Mouse (Mus musculus) c-Kit-negative CD71-positive TER-119-positive erythroid progenitor cells, embryonic 14.5 days (primary cell): Measurements from ENCODE around the gene Rin1.

Experiments used
- DNase-seq: peaks from one replicate; pipeline ENCODE4 v3.0.0-alpha.2; 2013; ENCODE audit warnings: low read depth, low spot score

The Rin1 gene

DNA sequence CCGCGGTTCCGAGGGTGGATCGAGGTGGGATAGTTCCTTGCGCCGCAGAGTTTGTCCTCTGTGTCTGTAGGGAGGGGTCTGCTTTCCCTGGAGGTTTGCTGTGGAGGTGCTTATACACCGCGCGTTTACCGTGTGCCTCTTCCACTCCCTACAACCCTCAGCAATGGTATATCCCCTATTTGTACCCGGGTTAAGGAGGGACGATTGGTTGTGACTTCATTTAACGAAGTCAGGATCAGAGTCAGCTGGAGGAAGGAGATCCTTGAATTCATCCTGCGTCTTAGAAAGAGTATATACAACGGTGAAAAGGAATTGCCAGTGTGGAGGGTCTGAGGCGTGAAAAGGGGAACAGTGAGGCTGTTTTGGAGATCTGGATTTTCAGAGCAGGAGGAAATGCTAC, 8.7 kb upstream of the Rin1 start:
- DNase-seq: no peak

DNA sequence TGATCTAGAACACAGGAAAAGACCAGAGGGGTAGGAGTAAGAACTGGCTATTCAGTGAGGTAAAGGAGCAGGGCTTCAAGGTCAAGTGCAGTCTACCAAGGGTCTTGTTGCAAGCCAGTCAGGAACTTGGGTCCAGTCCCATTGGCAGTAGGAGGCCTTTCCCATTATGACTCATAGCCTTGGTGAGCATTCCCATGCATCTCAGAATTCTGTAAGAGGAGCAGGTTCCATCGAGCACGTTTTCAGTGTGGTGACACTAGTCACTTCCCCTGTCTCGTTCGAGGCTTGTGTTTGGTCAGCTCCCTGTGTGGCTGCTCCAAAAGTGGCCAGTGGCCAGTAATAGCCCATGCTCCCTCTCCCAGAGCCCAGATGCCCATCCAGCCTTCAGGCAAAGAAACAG, 4.8 kb upstream of the Rin1 start:
- DNase-seq: no peak

DNA sequence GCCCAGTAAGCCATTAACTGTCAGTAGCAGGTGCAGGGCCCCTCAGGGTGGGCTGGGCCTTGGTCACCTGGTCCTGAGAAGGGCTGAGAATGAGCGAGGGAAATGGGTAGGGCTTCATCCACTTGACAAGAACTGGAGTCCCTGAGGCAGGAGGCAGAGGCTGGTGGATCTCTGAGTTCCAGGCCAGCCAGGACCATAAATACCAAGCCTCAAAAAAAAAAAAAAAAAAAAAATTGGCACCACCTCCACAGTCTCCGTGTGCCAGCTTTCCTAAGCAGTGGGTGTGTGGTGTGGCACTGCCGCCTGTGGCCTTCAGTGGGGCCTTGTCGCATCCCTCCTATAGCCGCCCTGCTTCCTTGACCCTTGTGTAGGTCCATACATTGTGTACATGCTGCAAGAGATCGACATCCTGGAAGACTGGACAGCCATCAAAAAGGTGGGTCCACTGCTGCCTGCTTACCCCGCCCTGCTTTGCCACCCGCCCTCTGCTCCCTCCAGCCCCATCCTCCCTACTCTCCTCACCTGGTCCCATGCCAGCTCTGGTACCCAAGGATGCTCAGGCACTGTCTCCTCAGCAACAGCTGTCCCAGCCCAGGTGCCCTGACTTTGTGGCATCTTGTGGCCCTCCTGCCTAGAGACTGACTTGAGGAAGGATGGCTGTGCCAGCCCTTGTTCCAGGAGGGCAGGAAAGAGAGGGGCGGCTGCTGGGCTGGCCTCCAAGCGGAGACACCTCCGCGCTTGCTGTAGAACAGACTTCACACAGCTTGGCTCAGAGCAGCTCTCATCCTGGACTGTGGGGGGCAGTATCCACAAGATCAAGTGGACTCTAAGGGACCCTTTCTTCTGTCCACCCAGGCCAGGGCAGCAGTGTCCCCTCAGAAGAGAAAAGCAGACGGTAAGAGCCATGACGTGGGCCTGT, 1.9 kb upstream of the Rin1 start:
- DNase-seq: no peak

DNA sequence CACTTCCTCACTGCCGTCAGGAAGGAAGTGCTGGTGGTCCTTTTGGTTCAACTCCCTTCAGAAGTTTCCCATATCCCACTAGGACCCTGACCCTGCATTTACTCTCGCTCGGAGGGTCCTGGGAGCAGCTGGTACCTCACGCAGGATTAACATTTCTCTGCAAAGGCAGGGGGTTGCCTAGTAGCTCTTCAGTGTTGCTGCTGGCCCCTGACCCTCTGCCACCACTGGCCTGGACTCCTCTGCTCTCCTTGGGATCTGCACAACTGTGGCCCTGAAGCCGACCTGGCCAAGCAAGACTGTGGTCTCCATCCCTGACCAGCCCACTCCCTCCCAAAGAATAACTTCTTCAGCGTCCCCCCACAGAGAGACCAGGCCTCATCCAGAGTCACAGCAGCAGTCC, 956 bp upstream of the Rin1 start:
- no peak for DNase-seq

DNA sequence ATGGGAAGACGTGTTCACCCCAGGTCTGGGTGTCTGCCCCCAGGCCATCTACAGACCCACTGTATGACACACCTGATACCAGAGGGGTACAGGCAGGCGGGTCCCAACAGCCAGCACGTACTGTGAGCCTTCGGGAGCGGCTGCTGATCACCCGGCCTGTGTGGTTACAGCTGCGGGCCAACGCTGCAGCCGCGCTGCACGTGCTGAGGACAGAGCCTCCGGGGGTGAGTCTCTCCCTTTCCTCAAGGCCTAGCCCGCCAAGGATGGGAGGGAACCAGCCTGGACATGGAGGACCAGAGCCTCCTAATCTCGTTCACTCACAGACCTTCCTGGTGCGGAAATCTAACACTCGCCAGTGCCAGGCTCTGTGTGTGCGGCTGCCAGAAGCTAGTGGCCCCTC, 750 bp downstream of the Rin1 start:
- DNase-seq: no peak

DNA sequence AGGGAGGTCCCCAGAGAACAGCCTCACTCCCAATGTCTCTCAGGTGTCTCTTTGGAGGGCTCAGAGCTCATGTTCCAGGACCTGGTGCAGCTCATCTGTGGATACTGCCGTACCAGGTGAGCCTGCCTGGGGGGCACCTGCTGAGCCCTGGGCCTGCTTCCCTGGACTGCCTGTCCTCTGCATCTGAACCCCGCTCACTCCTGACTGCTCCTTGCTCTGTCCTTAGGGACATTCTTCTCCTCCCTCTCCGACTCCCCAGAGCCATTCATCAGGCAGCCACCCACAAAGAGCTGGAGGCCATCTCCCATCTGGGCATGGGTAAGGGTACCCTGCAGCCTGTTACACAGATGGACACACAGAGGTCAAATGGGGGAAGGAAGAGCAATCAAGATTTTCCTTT, 1.2 kb downstream of the Rin1 start:
- DNase-seq: no peak

DNA sequence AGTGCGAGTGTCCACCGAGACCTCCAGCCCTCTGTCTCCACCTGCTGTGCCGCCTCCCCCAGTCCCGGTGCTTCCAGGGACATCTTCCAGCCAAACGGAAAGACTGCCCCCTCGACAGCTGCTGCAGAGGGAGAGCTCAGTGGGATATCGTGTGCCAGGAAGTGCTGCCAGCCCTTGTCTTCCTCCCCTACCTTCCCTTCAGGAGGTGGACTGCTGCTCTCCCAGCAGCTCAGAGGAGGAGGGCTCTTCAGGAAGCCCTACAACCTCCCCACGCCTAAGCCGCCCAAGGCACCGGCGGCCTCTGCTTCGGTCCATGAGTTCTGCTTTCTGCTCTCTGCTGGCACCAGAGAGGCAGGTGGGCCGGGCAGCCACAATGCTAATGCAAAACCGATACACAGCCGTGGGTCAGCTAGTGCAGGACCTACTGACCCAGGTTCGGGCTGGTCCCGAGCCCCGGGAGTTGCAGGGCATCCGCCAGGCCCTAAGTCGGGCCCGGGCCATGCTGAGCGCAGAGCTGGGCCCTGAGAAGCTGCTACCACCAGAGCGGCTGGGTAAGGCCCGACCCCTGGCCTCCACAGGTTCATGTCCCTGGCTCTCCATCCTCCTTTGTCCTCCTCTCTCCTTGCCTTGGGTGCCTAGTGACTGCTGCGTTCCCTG, 2.0 kb downstream of the Rin1 start:
- no peak for DNase-seq

DNA sequence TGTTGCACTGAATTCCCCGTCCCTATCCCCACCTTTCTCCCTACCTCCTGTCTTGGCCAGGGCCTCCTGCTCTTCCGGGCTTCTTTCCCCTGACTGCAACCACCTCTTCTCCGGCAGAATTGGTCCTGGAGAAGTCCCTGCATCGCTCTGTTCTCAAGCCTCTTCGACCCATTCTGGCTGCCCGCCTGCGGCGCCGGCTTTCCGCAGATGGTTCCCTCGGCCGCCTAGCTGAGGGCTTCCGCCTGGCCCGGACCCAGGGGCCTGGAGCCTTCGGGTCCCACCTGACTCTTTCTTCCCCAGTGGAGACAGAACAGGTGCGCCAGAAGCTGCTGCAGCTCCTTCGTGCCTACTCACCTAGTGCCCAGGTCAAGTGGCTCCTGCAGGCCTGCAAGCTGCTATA, 2.6 kb downstream of the Rin1 start:
- DNase-seq: no peak

DNA sequence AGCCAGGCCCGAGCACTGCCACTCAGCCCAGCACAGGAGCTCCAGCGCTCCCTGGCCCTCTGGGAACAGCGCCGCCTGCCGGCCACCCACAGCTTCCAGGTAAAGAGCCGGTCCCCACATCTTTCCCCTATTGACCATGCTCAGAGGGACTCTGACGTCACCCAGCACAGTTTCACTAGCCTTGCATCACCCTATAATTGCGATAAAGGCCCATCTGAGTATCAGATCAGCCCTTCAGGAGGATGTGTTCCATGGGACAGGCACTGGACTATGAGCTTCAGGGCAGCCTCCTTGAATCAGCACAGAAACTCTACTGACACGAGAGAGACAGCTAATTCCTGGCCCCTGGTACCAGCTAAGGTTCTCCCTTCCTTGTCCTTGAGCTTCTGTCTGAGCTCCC, 3.6 kb downstream of the Rin1 start:
- no peak for DNase-seq

DNA sequence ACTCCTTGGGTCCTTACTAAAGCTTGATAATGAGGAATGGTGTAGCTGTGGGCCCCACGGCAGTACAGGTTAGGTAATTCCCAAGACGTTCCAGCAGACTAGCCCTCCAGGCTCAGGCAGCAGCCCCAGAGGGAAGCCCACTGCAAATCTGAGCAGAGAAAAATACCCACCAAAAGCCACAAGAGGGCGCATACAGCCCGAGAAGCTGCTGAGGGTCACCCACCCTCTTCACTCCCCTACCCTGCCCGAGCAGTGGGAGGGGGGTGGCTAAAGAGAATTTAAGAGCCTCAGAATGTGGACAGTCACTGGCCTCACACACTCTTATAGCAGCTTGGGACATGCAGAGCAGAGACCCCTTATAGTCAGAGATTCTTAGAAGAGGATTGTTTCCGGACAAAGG, 6.0 kb downstream of the Rin1 start:
- DNase-seq: no peak

DNA sequence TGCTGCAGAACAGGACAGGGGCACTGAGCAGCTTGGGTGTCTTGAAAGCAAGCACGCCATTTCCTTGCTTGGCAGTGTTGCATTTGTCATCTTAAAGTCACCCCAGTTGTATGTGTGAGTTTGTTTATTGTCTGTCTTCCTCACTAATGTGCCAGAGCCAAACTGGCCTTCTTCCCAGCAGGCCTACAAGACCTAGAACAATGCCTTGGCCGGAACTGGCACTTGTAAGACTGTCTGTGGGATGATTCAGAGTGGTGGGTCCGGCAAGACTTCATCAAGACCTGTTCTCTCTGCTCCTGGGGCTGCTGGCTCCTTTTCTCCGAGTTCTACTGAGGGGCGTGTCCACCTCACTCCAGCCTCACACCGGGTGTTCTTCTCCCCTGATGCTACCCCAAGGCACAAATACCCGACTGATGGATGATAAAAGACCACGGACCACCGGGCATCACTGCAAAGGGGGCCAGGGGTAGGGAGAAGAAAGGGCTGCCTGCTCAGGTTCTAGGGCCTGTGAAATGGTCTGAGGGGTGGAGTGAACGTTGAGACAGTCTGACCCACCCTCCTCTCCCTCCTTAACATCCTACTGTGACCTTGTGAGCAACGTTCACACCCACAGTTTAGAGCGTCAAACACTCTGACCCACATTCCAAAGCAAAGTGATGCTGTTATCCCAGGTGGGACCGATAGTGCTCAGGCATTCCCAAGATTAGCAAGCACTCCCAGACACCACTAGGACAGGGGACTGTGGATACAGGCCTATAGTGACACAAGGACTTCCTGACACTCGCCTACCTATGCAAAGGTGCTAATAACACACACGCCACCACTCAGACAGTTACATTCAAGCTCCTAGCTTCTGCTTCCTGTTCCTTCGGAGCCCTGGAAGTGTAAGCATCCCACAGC, 7.8 kb downstream of the Rin1 start:
- no peak for DNase-seq

DNA sequence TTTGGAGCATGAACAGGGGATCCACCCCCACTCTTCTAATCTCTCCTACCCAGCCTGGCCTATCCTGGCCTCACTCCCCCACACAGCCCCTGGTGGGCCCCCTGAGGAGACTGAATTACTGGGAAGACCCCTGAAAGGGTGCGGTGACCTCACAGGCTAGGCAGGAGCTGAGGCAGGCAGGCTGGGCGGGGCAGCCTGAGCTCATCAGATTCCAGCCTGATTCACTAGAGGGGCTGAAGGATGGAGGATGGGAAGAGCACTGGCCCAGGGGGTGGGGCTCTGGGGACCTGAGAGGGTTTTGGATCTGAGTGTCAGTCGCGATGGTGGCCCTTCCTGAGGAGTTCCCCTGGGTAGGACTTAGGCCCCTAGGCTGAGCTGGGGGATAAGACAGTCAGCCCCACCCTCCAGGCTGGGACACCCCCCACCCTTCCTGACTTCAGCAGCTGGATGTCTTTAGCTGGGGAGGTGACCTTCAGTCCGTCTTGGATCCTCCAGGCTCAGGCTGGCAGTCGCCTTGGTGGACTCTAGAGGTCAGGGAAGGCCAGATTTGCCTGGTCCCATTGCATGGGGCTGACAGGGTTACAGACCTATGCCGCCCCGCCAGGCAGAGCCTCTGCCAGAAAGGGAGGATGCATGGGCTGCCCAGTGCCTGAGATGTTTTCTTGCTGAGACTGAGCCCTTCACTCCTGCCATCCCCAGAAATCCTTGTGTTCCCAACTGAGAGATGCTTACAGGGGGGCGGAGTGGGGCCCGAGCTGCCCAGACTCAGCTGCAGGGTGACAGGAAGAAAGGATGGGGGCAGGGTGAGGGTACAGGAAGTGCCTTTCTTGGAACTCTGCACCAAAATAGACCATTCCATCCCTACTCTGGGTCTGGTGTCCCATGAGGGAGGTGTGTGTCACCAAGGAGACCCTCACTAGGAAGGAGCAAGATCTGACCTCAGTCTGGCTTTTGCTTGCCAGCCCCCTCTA, 8.8 kb downstream of the Rin1 start:
- no peak for DNase-seq

DNA sequence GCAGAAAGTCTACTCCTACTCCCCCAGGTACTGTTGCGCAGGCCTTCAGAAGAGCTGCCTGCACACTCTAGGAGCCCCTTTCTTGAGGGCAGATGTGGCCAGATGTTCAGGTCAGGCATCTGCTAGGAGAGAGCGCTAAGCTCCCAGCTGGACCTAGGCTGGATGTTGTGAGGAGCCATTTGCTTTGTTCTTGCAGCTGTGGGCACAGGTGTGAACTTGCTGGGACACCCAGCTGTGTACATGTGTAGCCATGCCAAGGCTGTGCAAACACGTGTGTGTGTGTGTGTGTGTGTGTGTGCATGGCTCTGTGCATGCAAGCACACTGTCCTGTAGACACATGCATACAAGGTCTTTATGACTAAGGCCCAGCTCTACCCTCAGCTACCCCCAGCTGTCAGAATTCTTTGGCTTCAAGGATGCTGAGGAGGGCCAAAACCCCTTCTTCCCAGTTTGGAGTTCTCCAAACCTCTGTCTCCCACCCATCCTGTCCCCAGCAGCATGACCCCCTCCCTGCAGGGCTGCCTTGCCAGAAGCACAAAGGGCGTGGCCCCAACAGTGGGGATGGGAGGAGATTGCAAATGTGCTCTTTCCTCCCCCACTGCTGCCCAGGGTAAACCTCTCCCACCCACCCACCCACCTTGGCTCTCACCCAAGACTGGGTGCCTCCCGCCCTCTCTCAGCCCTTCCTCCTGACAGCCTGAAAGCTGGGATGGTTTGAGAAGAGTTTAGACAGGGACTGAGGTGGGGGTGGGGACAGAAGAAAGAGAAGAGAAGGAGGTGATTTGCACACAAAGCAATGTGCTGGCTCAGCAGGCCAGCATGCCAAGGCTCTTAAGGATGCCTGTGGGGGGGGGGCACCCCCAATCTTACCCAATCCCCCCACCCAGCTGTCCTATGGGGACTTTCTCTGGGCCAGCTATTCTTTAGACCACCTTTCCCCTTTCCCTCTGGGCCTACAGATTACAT, 10.4 kb downstream of the Rin1 start:
- DNase-seq: no peak

DNA sequence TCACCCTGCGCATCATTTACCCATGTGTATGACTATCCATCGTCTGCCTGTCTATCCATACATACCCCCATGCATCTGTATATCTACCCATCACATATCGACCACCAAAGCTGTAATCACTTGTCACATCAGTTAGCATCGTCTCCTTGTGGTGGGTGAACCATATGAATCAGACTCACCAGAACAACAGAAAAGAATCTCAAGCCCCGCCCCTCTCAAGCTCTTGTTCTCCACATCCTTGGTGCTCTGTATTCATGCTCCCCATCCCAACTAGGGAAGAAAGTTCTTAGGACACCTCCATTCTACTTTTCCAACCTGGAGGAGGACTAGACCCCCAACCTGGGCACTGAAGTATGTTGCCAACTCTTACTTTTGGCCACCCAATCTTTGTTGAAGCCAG, 11.8 kb downstream of the Rin1 start:
- no peak for DNase-seq

DNA sequence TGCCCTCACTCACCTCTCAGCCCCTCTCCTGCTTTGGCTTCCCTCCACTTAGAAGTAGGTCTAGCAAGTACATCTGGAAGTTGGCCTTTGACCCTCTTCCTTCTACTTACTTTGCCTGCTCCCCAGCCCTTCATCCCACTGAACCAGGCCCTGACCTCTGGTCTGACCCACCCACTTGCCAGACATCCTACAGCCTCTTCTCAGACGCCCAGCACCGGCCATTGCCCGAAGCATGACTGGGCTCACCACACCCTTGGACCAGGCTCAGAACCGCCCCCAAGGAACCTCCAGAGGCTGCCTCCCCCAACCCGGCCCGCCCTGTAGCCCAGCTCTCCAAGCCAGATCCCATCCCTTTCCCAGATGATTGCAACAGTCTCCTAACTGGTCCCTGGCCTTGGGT, 12.2 kb downstream of the Rin1 start:
- DNase-seq: no peak

DNA sequence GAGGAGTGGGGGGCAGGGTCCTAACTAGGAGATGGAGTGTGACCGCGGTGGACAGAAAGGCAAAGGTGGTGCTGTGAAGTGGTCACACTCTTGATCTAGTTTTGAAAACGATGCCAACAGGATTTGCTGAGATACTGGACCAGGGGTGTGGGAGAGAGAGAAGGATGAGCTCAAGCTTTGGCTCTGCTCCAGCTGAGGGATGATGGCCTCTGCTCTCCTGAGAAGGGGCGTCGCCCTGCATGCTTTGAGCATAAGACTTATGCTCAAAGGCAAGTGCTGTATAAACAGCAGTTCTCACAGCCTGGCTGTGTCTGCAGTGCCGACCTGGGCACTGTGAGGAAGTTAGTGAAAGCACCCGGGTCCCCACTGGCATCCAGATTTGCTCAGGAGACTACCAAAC, 14.8 kb downstream of the Rin1 start:
- DNase-seq: no peak

DNA sequence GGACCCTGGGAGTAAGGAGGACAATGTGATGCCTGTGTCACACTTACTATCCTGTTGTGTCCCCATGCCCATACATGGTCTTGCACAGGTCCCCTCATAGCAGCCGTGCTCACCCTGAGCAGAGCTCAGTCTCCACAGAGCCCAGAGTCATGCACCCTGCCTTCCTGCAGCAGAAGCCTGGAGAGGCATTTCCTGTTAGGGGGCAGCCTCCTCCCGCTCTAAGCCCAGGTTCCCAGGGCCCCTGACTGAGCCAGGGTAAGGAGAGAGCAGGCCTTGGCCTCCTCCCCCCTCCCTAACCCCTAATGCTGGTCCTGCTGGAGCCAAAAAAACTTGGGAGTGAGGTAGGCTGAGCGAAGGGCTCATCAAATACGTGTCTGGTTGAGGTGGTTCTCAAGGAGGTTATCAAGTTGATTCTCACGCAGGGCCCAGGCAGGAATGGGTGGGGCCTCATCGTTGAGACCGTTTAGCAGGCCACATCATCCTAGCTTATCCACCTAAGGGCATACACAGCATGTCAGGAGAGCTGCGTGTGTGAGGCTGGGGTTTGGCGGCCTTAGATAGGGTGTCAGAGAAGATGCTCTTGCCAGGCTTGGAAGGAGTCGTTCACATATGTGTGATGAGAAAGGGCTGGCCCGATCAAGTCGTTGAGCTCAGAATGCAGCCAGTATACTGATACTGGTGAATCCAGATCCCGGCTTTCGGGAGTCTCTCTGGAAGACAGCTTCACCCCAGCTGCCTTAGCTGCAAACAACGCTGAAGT, 16.9 kb downstream of the Rin1 start:
- DNase-seq: peak; percentile 40

DNA sequence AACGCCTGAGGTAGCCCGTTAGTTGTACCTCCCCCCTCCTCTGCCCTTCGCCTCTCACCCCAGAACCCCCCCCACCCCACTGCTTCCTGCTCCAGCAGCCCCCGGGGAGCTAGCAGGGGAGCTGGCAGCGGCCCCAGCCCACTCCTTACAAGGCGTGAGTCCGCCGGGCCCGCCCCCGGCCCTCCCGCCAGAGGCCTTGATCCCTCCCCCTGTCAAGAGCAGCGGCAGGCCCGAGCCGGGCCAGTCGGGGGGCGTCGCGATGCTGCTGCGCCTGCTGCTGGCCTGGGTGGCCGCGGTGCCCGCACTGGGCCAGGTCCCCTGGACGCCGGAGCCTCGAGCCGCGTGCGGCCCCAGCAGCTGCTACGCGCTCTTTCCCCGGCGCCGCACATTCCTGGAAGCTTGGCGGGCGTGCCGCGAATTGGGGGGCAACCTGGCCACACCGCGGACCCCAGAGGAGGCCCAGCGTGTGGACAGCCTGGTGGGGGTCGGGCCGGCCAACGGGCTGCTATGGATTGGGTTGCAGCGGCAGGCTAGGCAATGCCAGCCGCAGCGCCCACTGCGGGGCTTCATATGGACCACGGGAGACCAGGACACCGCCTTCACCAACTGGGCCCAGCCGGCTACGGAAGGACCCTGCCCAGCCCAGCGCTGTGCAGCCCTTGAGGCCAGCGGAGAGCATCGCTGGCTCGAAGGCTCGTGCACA, 17.7 kb downstream of the Rin1 start, which contains the start of gene Cd248:
TSS of gene Cd248 (plus strand) at position 212 of the 703 bp plus-strand sequence.
- no peak for DNase-seq
